Mouse (Mus musculus): ENCODE results near the gene Tlr4.

- TF ChIP-seq POLR2A (IDR thresholded peaks at IDR 0.05; ENCODE audit: low read depth, low read length): no peak
- no peak for TF ChIP-seq CTCF (IDR thresholded peaks at IDR 0.05; ENCODE audit: borderline replicate concordance, insufficient read depth, low read length)
Observed at GRCm38 (mm10) chr4:66805747-66806146, 21.6 kb upstream of the Tlr4 start.

Data from embryonic fibroblast, embryonic 13.5 days (primary cell).